Mouse (Mus musculus): ENCODE measurements at regions not wholly inside any gene's neighbourhood (a gene's known extent, or its start where the extent isn't known, plus 50 kb on each side); places are given as distances from the start of the nearest gene placed in this dataset.

GRCm38 (mm10) chr5:91729868-91730267, 212.5 kb downstream of the Parm1 start:
- Histone ChIP-seq H3K4me2 (ENCODE audit: low read depth) (no peak overlapping the region), H3K4me3 (no peak overlapping the region), H3K36me3 (ENCODE audit: control insufficient read depth, insufficient read depth) (no peaks in the 10 kb centered on the region), H3ac (ENCODE audit: control insufficient read depth, insufficient read length) (no peak overlapping the region), H3K27me3 (ENCODE audit: control insufficient read depth, insufficient read depth, insufficient read length) (peaks cover 4% of the 10 kb centered on the region), H3K79me2 (ENCODE audit: control insufficient read depth, insufficient read depth) (no peaks in the 10 kb centered on the region)
- no peak for TF ChIP-seq TCF3 (IDR thresholded peaks at IDR 0.05; ENCODE audit: insufficient read length, low read depth)
- TF ChIP-seq MAX (IDR thresholded peaks at IDR 0.05; ENCODE audit: low read depth): no peak
- TF ChIP-seq SRF (IDR thresholded peaks at IDR 0.05; ENCODE audit: control insufficient read depth, insufficient read length, low read depth): no peak
- no peak for TF ChIP-seq MYOD1 (IDR thresholded peaks at IDR 0.05; ENCODE audit: control insufficient read depth in 1 of 3, insufficient read length in 2 of 3, low read depth in 2 of 3)
- TF ChIP-seq TCF12 (IDR thresholded peaks at IDR 0.05; ENCODE audit: insufficient read depth, poor library complexity, severe bottlenecking): no peak
- TF ChIP-seq CEBPB (IDR thresholded peaks at IDR 0.05; ENCODE audit: insufficient read depth, poor library complexity, severe bottlenecking): no peak
- TF ChIP-seq E2F4 (IDR thresholded peaks at IDR 0.05; ENCODE audit: insufficient read depth): no peak
- TF ChIP-seq POLR2AphosphoS2 (IDR thresholded peaks at IDR 0.05; ENCODE audit: insufficient read length, low read depth): no peak
- no peak for TF ChIP-seq REST (IDR thresholded peaks at IDR 0.05; ENCODE audit: insufficient read depth, insufficient read length)
- TF ChIP-seq MYOG (IDR thresholded peaks at IDR 0.05; ENCODE audit: control insufficient read depth in 1 of 3, insufficient read depth in 1 of 3, insufficient read length in 2 of 3, low read depth in 2 of 3): no peak
- no peak for TF ChIP-seq USF1 (IDR thresholded peaks at IDR 0.05; ENCODE audit: low read depth)
- TF ChIP-seq POLR2A (IDR thresholded peaks at IDR 0.05; ENCODE audit: insufficient read length, low read depth): no peak

DNA sequence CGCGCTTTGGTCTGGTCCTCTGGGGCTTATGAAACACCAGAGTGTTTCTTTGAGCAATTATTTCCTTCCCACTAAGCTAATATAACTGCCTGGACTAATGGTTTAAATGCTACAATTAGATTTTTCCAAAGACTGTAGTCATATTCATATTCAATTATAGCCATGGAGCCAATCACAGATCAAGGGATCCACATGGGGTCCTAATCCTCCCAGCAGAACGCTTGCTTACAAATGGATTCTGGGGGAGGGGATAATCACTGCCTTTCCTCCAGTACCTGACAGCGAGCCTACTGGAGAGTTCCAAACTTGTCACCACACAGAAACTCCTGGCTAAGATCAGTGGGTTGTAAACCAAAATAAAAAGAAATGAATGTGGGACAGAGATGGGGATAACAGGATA, 212.0 kb downstream of the Parm1 start:
- Histone ChIP-seq H3K27me3 (ENCODE audit: control insufficient read depth, insufficient read depth, insufficient read length) (peaks cover 4% of the 10 kb centered on the region), H3K4me3 (no peak overlapping the region), H3K79me2 (ENCODE audit: control insufficient read depth, insufficient read depth) (no peaks in the 10 kb centered on the region), H3K36me3 (ENCODE audit: control insufficient read depth, insufficient read depth) (no peaks in the 10 kb centered on the region), H3ac (ENCODE audit: control insufficient read depth, insufficient read length) (no peak overlapping the region), H3K4me2 (ENCODE audit: low read depth) (no peak overlapping the region)
- TF ChIP-seq MAX (IDR thresholded peaks at IDR 0.05; ENCODE audit: low read depth) (no peak), TCF12 (IDR thresholded peaks at IDR 0.05; ENCODE audit: insufficient read depth, poor library complexity, severe bottlenecking) (no peak), MYOD1 (IDR thresholded peaks at IDR 0.05; ENCODE audit: control insufficient read depth in 1 of 3, insufficient read length in 2 of 3, low read depth in 2 of 3) (no peak), E2F4 (IDR thresholded peaks at IDR 0.05; ENCODE audit: insufficient read depth) (no peak), MYOG (IDR thresholded peaks at IDR 0.05; ENCODE audit: control insufficient read depth in 1 of 3, insufficient read depth in 1 of 3, insufficient read length in 2 of 3, low read depth in 2 of 3) (no peak), POLR2A (IDR thresholded peaks at IDR 0.05; ENCODE audit: insufficient read length, low read depth) (no peak), SRF (IDR thresholded peaks at IDR 0.05; ENCODE audit: control insufficient read depth, insufficient read length, low read depth) (no peak)

- Histone ChIP-seq H3K27me3 (ENCODE audit: control insufficient read depth, insufficient read depth, insufficient read length) (peaks cover 1% of the 10 kb centered on the region), H3K4me3 (no peak overlapping the region), H3K36me3 (ENCODE audit: control insufficient read depth, insufficient read depth) (no peaks in the 10 kb centered on the region), H3K4me2 (ENCODE audit: low read depth) (no peak overlapping the region), H3ac (ENCODE audit: control insufficient read depth, insufficient read length) (no peak overlapping the region), H3K79me2 (ENCODE audit: control insufficient read depth, insufficient read depth) (no peaks in the 10 kb centered on the region)
- no peak for TF ChIP-seq USF1 (IDR thresholded peaks at IDR 0.05; ENCODE audit: low read depth)
These were observed 210.0 kb downstream of the Parm1 start for GRCm38 (mm10) chr5:91727448-91727847.

DNA sequence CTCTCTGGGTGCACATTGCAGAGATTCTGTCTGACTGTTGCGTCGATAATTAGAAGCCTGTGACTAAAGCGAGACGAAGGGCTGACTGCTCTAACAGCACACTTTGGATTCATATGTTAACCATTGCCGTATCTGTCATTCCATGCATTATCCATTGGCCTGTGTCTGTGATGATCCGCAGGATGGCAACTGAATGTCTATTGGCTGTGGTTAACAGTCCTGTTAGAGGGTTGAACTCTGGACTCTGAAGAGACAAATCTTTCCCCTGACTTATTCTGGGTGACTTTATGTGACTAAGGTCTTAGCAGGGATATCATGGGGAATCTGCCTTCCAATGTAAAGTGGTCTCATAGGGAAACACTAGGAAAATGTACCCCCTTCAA, 208.7 kb downstream of the Parm1 start:
- TF ChIP-seq E2F4 (IDR thresholded peaks at IDR 0.05; ENCODE audit: insufficient read depth): no peak
- no peak for TF ChIP-seq TCF3 (IDR thresholded peaks at IDR 0.05; ENCODE audit: insufficient read length, low read depth)
- TF ChIP-seq MYOG (IDR thresholded peaks at IDR 0.05; ENCODE audit: control insufficient read depth in 1 of 3, insufficient read depth in 1 of 3, insufficient read length in 2 of 3, low read depth in 2 of 3): no peak
- TF ChIP-seq TCF12 (IDR thresholded peaks at IDR 0.05; ENCODE audit: insufficient read depth, poor library complexity, severe bottlenecking): no peak
- no peak for TF ChIP-seq POLR2A (IDR thresholded peaks at IDR 0.05; ENCODE audit: insufficient read length, low read depth)
- no peak for TF ChIP-seq REST (IDR thresholded peaks at IDR 0.05; ENCODE audit: insufficient read depth, insufficient read length)
- TF ChIP-seq USF1 (IDR thresholded peaks at IDR 0.05; ENCODE audit: low read depth): no peak
- TF ChIP-seq MAX (IDR thresholded peaks at IDR 0.05; ENCODE audit: low read depth): no peak
- no peak for TF ChIP-seq SRF (IDR thresholded peaks at IDR 0.05; ENCODE audit: control insufficient read depth, insufficient read length, low read depth)
- no peak for TF ChIP-seq CEBPB (IDR thresholded peaks at IDR 0.05; ENCODE audit: insufficient read depth, poor library complexity, severe bottlenecking)
- TF ChIP-seq MYOD1 (IDR thresholded peaks at IDR 0.05; ENCODE audit: control insufficient read depth in 1 of 3, insufficient read length in 2 of 3, low read depth in 2 of 3): no peak
- TF ChIP-seq POLR2AphosphoS2 (IDR thresholded peaks at IDR 0.05; ENCODE audit: insufficient read length, low read depth): no peak
- Histone ChIP-seq H3K79me2 (ENCODE audit: control insufficient read depth, insufficient read depth) (no peaks in the 10 kb centered on the region), H3K36me3 (ENCODE audit: control insufficient read depth, insufficient read depth) (no peaks in the 10 kb centered on the region), H3K4me2 (ENCODE audit: low read depth) (no peak overlapping the region), H3ac (ENCODE audit: control insufficient read depth, insufficient read length) (no peak overlapping the region), H3K4me3 (no peak overlapping the region), H3K27me3 (ENCODE audit: control insufficient read depth, insufficient read depth, insufficient read length) (no peaks in the 10 kb centered on the region)

DNA sequence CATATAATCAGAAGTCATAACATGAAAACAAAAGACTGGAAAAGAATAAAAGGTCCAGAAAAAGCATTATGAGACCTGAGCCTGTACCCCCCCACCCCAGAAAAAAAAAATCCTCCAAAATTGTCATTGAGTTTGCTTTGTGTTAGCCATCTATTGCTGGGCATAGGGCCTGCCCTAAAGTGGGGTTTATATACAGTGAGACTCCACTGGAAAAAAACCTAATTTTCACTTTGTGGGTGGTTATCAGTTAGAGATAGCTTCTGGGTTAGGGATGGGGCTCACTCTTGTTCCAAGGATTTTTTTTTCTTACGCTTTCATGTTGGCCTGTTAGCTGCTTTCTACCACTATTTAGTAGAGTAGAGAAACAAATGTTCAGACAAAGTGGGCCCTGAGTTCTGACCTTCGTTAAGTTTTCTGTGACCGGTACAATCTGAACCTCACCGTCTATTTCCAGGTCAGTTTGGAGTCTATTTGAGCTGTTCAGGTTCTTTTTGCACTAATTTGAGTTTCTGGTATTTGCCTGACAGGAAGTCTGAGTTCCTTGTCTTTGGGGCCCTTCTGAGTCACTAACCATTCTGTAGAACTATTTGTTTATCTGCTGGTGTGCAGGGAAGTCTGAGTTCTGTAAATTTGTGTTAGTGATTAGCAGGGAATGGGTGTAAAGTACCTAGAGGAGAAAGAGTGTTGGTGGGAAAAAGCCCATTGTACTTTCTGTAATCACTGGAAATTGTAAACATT, 208.1 kb downstream of the Parm1 start:
- Histone ChIP-seq H3ac (ENCODE audit: control insufficient read depth, insufficient read length) (no peak overlapping the region), H3K79me2 (ENCODE audit: control insufficient read depth, insufficient read depth) (no peaks in the 10 kb centered on the region), H3K36me3 (ENCODE audit: control insufficient read depth, insufficient read depth) (no peaks in the 10 kb centered on the region), H3K27me3 (ENCODE audit: control insufficient read depth, insufficient read depth, insufficient read length) (no peaks in the 10 kb centered on the region), H3K4me2 (ENCODE audit: low read depth) (no peak overlapping the region), H3K4me3 (no peak overlapping the region)
- TF ChIP-seq MYOD1 (IDR thresholded peaks at IDR 0.05; ENCODE audit: control insufficient read depth in 1 of 3, insufficient read length in 2 of 3, low read depth in 2 of 3) (no peak), REST (IDR thresholded peaks at IDR 0.05; ENCODE audit: insufficient read depth, insufficient read length) (no peak), TCF12 (IDR thresholded peaks at IDR 0.05; ENCODE audit: insufficient read depth, poor library complexity, severe bottlenecking) (no peak), MYOG (IDR thresholded peaks at IDR 0.05; ENCODE audit: control insufficient read depth in 1 of 3, insufficient read depth in 1 of 3, insufficient read length in 2 of 3, low read depth in 2 of 3) (no peak), TCF3 (IDR thresholded peaks at IDR 0.05; ENCODE audit: insufficient read length, low read depth) (no peak), POLR2AphosphoS2 (IDR thresholded peaks at IDR 0.05; ENCODE audit: insufficient read length, low read depth) (no peak), MAX (IDR thresholded peaks at IDR 0.05; ENCODE audit: low read depth) (no peak), USF1 (IDR thresholded peaks at IDR 0.05; ENCODE audit: low read depth) (no peak), SRF (IDR thresholded peaks at IDR 0.05; ENCODE audit: control insufficient read depth, insufficient read length, low read depth) (no peak)
